In the genomic region with DNA sequence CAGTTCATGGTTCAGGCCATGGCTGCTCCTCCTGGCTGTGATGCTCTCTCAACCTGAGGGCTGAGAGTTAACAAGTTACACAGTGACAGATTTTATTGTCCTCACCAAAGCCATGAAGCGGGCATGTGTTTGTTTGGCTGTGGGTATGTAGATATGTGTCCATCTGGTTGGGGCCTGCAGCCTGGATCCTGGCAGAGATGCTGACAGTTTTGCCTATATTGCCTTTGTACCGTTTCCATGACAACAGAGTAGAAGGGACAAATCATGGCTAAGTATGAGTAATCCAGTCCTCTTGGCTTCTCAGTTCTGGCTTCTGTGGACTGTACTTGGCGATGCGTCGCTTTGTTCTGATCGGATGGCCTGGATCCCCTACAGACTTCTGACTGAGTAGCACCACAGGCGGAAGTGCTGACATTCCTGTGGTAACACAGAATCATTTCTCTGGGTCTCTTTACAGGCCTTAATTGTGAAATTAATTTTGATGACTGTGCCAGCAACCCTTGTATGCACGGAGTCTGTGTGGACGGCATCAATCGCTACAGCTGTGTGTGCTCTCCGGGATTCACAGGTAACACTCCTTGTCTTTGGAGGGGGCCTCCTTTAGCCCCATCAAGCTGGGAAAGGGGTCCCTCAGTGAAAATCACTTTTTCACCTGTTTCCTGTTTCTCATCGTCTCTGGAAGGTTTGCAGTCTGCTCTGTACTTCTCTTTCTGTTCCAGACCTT, we compare ENCODE assay signal across 9 mouse cellular contexts. TPM values are rescaled to one million over a fixed set of nuclear protein-coding genes. Genes with fewer than 3 reads are reported as not detected.
DNase-seq lines count a peak whose midpoint lies in the region; ATAC-seq and TF ChIP-seq lines count a peak whose summit lies in the region.
"Had no signal": no experiment of that assay in that cellular context is flagged by ENCODE, and none has a peak within 500 bp of the region (broad histone marks: within the 10 kb centered on the region; RNA-seq: fewer than 3 reads in every experiment).

No protein-coding gene starts in this region.

- no peak for TF ChIP-seq CTCF in layer of hippocampus, adult 2 months (conservative IDR thresholded peaks at IDR 0.05)

- H3K9me3 ChIP-seq in kidney, embryonic 15.5 days (replicated peaks) = 0 out of 2 replicates have a peak, but pooled peaks cover 5% of the 10 kb centered on the region

- ATAC-seq in kidney, embryonic 15.5 days (replicated peaks; ENCODE audit: low FRiP score) = no peak
- ATAC-seq in cerebellum, adult (ENCODE audit: insufficient number of reproducible peaks, low FRiP score, low TSS enrichment) = peak; percentile 67
- no peak for ATAC-seq in inflammation-experienced regulatory T-cells, adult 6 months
- ATAC-seq in CD4-positive, CD25-positive, alpha-beta regulatory T cell, adult 4 months = no peak

- DNase-seq in kidney, adult 18-20 months = no peak
- peak; percentile 48 for DNase-seq in gastrocnemius, postnatal 14 days
- DNase-seq in layer of hippocampus, adult 2 months (ENCODE audit: low spot score in 2 of 2) = peak; percentile 37 to 82
- peak; percentile 70 for DNase-seq in telencephalon, adult 2 months (ENCODE audit: low read depth, low spot score)
- DNase-seq: lung, embryonic 14.5 days had no signal

- no peak overlapping the region for H3K9ac ChIP-seq in kidney, embryonic 15.5 days
- H3K9ac ChIP-seq: lung, embryonic 14.5 days had no signal

- intact Hi-C loops in gastrocnemius, postnatal 14 days (cut with DNase I; ENCODE audit: low total_unique reads) = no loop called here

- H3K27me3 ChIP-seq in kidney, embryonic 15.5 days = no peaks in the 10 kb centered on the region

- no peak overlapping the region for H3K4me2 ChIP-seq in kidney, embryonic 15.5 days
- H3K4me2 ChIP-seq: lung, embryonic 14.5 days had no signal

- H3K4me3 ChIP-seq in kidney, embryonic 15.5 days (replicated peaks) = no peak overlapping the region
- H3K4me3 ChIP-seq in layer of hippocampus, adult 2 months = peak overlapping the region; percentile 27

- peak overlapping the region; percentile 63 for H3K27ac ChIP-seq in kidney, embryonic 15.5 days
- peak overlapping the region; percentile 90 for H3K27ac ChIP-seq in layer of hippocampus, adult 2 months

- 90% methylated on average over 12 of the region's 12 CpGs for WGBS in kidney, embryonic 15.5 days

- H3K36me3 ChIP-seq in kidney, embryonic 15.5 days = peaks cover 98% of the 10 kb centered on the region

- H3K4me1 ChIP-seq in kidney, embryonic 15.5 days = peaks cover 22% of the 10 kb centered on the region

RNA-seq across cellular contexts. Expression of gene Adam30, which starts 53.7 kb away (rescaled TPM):
- polyA plus RNA-seq in kidney, embryonic 15.5 days (2015; fragmentation: Nextera tagmentation; extraction: Ambion mirVana) = not detected in 2 replicates
- not detected for total RNA-seq in gastrocnemius, postnatal 14 days (2021)
- not detected for total RNA-seq in layer of hippocampus, adult 2 months (2021)
- polyA plus RNA-seq in inflammation-experienced regulatory T-cells, adult 6 months (2017; shearing (Covaris generic)) = not detected
- polyA plus RNA-seq in CD4-positive, CD25-positive, alpha-beta regulatory T cell, adult 4 months (2017; shearing (Covaris generic)) = not detected
- polyA plus RNA-seq: lung, embryonic 14.5 days had no signal
